Mouse (Mus musculus) intestine, embryonic 16.5 days (tissue): ENCODE measurements at regions not wholly inside any gene's neighbourhood (a gene's known extent, or its start where the extent isn't known, plus 50 kb on each side); places are given as distances from the start of the nearest gene placed in this dataset.
"Not testable (repeated sequence)": the region's sequence is repeated elsewhere in the genome, so short reads cannot be mapped to it uniquely, and the experiment has no call there.

Source experiments
- ATAC-seq: fragments of 200-750 bp; cut with Nextera tagmentation; 2 replicates; pipeline ENCODE4 v1.8.0; 2017; ENCODE audit warnings: moderate TSS enrichment, moderate library complexity
- H3K27ac ChIP-seq: fragments of 300-500 bp; sonication (generic); 2 replicates; pipeline ENCODE4 v1.5.1; 2014; ENCODE audit warnings: mild to moderate bottlenecking, low read length
- H3K27me3 ChIP-seq: fragments of 300-500 bp; sonication (generic); replicated peaks from 2 replicates; pipeline ENCODE4 v1.6.1; 2014; ENCODE audit warnings: low read length, control low read depth, mixed read lengths; ENCODE audit not compliant: control insufficient read depth, insufficient read depth
- H3K36me3 ChIP-seq: fragments of 300-500 bp; sonication (generic); 2 replicates; pipeline ENCODE4 v1.6.1; 2014; ENCODE audit warnings: low read length, control low read depth; ENCODE audit not compliant: control insufficient read depth, insufficient read depth
- H3K4me1 ChIP-seq: fragments of 300-500 bp; sonication (generic); 2 replicates; pipeline ENCODE4 v1.6.1; 2014; ENCODE audit warnings: low read length, control low read depth, mixed read lengths; ENCODE audit not compliant: control insufficient read depth, insufficient read depth
- H3K4me2 ChIP-seq: fragments of 300-500 bp; sonication (generic); 2 replicates; pipeline ENCODE4 v1.6.1; 2014; ENCODE audit warnings: low read depth, low read length, control low read depth
- H3K4me3 ChIP-seq: fragments of 300-500 bp; sonication (generic); 2 replicates; pipeline ENCODE4 v1.5.1; 2014; ENCODE audit warnings: mild to moderate bottlenecking, low read length
- H3K9ac ChIP-seq: fragments of 300-500 bp; sonication (generic); 2 replicates; pipeline ENCODE4 v1.6.1; 2014; ENCODE audit warnings: low read depth, low read length
- H3K9me3 ChIP-seq: fragments of 300-500 bp; sonication (generic); 2 replicates; pipeline ENCODE4 v1.6.1; 2016; ENCODE audit warnings: low read length, control low read depth; ENCODE audit not compliant: control insufficient read depth
- WGBS: fragments of 180-500 bp; shearing (Covaris S2); extraction: QIAGEN DNeasy Blood & Tissue Kit; methylation state at CpG from one replicate; pipeline ENCODE4 v1.1.7; 2014; 5-methylcytosine and 5-hydroxymethylcytosine counted together

DNA sequence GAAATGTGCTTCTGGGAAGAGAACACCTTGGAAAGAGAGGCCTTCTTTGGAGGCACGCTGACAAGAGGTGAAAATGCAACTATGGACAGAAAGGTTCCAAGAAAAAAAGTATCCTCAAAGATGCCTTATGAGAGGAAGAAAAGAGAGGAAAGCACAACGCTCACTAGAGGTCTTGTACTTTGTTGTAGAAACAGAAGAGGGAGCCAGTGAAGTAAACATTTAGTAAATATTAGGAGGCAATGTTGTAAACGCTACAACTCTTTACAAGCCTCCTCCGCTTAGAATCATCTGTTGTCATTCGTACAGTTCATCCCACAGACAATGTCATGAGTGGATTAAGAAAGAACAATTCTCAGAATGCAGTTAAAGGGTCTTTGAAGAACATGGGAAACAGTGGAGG, 77.4 kb downstream of the Tfpi2 start:
- no peaks in the 10 kb centered on the region for H3K4me1 ChIP-seq
- H3K27ac ChIP-seq, result no peak overlapping the region
- ATAC-seq, result no peak
- no peaks in the 10 kb centered on the region for H3K27me3 ChIP-seq
- no peak overlapping the region for H3K4me2 ChIP-seq
- H3K9ac ChIP-seq, result no peak overlapping the region
- H3K36me3 ChIP-seq, result no peaks in the 10 kb centered on the region
- 57% methylated on average over 5 of the region's 5 CpGs for WGBS
- no peak overlapping the region for H3K4me3 ChIP-seq
- no peaks in the 10 kb centered on the region for H3K9me3 ChIP-seq

DNA sequence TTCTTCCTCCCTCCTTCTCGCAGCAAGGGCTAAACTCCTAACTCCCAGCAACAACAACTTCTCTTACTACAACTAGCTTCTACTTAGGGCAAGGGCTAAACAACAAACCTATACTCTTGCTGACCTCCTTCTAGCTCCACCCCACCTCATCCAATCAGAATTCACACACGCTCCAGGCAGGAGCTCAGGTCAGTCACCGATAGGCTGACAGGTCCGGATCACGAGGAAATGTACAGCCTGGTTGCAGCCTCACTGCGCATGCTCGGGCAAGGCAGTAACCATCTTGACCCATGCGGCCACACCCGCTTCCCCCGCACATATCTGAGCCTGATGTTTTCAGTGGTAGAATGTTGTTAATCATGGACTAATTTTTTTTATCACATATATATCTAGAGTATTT, 84.0 kb downstream of the Tfpi2 start:
- WGBS, result 90% methylated on average over 10 of the region's 10 CpGs
- Histone ChIP-seq H3K27ac (no peak overlapping the region), H3K4me3 (no peak overlapping the region), H3K4me2 (no peak overlapping the region), H3K36me3 (no peaks in the 10 kb centered on the region), H3K27me3 (no peaks in the 10 kb centered on the region), H3K9me3 (no peaks in the 10 kb centered on the region), H3K9ac (no peak overlapping the region), H3K4me1 (no peaks in the 10 kb centered on the region)
- no peak for ATAC-seq

DNA sequence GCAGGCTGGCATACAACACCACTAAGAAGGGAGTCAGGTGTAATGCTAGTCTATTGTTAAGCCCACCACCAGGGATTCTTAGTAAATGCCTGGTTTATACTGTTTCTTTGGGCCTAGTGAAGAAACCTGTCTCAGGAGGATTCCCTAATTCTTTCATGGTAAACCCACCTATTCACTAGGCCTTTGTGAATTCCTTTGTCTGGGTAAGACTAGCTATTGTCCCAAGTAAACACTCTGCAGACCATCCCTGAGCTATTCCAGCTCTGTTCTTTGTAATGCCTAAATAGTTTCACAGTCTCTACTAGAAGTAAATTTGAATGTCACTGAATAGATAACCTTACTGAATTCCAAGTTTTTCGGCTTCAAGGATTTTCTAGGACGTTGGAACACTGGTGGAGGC, 111.3 kb upstream of the Calcr start:
- H3K9ac ChIP-seq, ATAC-seq, H3K9me3 ChIP-seq, H3K36me3 ChIP-seq, H3K4me1 ChIP-seq, H3K27me3 ChIP-seq, H3K4me2 ChIP-seq, H3K4me3 ChIP-seq, H3K27ac ChIP-seq: not testable (repeated sequence)
- 76% methylated on average over 2 of the region's 2 CpGs for WGBS

DNA sequence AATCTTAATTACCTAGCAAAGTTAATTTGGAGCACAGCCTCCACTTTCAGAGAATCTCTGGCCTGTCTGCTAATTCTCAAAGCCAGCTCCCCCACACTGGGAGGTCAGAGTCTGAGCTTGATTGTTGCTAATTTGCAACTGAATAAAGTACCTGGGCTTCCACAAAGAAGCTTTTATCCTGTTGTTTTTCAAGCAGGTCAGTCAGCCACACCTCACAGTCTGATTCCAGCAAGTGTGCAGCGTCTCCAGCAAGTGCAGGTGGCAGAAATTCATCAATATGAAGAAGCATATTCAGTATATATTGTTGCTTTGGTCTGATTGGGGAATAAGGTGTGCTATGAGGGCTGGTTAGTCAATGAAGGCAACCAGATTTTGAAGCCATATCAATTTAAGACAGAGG, 110.3 kb upstream of the Calcr start:
- H3K9me3 ChIP-seq, H3K27me3 ChIP-seq, H3K36me3 ChIP-seq, H3K4me2 ChIP-seq, ATAC-seq, H3K4me1 ChIP-seq, H3K4me3 ChIP-seq, H3K9ac ChIP-seq, H3K27ac ChIP-seq: not testable (repeated sequence)
- WGBS, result 59% methylated on average over 1 of the region's 1 CpGs

DNA sequence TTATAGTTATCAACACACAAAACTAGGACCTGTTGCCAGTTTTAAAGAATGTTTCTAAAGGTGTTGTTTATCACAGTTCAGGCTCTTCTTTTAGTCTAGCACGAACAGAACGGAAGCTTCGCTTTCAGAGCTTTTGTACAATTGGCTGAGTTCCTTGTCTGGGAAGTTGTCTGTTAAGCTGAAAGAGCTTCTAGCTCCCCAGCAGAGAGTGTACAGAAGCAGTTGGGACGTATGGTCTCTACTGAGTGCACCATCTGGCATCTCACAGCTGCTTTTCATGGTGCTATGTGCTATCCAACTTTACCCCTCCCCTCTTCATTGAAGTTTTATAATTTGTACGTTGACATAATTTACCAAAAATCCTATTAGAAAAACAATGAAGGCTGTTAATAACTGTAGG, 96.5 kb upstream of the Calcr start:
- Histone ChIP-seq H3K9me3 (no peaks in the 10 kb centered on the region), H3K4me2 (no peak overlapping the region), H3K36me3 (no peaks in the 10 kb centered on the region), H3K27ac (no peak overlapping the region), H3K9ac (no peak overlapping the region), H3K27me3 (no peaks in the 10 kb centered on the region), H3K4me3 (no peak overlapping the region), H3K4me1 (no peaks in the 10 kb centered on the region)
- ATAC-seq, result peak; percentile 50; the same call in 1 of the 2 replicates
- 74% methylated on average over 5 of the region's 5 CpGs for WGBS

DNA sequence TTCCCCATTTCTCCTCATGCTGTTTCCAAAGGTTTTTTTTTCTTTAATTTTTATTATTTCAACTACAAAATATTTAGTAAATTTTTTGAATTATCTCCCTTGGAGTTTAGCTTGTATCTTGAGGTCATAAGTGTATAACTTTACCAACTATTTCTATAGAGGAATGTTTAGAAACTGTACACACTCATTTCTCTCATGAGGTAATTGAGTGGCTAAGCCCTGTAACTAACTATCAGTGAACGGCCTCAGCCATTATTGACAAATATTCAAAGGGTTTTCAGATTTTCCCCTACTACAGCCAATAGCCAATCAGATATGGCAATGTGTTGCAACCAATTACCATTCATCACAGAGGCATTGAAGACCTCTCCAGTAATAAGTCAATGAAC, 96.1 kb upstream of the Calcr start:
- H3K4me3 ChIP-seq, result no peak overlapping the region
- no peak overlapping the region for H3K4me2 ChIP-seq
- WGBS, result 55% methylated on average over 1 of the region's 1 CpGs
- H3K36me3 ChIP-seq, result no peaks in the 10 kb centered on the region
- no peak overlapping the region for H3K9ac ChIP-seq
- ATAC-seq, result peak; percentile 65
- H3K27ac ChIP-seq, result no peak overlapping the region
- H3K27me3 ChIP-seq, result no peaks in the 10 kb centered on the region
- H3K9me3 ChIP-seq, result no peaks in the 10 kb centered on the region
- no peaks in the 10 kb centered on the region for H3K4me1 ChIP-seq

DNA sequence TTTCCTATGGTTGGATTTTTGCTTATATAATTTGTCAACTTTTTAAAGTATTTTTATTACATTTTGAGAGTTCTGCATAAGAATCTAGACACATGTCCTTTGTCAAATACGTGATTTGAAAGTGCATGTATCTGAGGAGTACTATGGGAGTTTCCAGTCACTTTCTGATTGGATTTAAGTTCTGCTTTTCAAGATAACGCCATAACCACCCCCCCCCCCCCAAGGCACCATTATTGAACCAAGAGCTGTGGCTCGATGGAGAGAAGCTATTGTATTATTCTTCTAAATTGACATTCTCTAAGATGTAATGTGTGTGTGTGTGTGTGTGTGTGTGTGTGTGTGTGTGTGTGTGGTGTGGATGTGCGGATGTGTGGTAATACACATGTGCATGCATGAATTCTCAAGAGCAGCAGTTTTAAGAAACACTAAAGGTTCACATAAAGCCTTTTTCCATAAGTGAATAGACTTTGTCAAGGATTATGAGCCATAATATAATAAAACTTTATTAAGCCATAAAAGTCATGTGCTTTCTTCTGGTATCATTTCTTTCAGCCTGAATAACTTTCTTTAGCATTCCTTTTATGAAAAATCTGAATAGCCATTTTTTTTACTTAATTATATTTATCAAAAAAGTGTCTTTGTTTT, 95.5 kb upstream of the Calcr start:
- Histone ChIP-seq H3K27me3 (no peaks in the 10 kb centered on the region), H3K9me3 (no peaks in the 10 kb centered on the region), H3K36me3 (no peaks in the 10 kb centered on the region), H3K9ac (no peak overlapping the region), H3K4me1 (no peaks in the 10 kb centered on the region), H3K4me3 (no peak overlapping the region), H3K27ac (no peak overlapping the region), H3K4me2 (no peak overlapping the region)
- WGBS, result 65% methylated on average over 4 of the region's 4 CpGs
- peak; percentile 85 for ATAC-seq

DNA sequence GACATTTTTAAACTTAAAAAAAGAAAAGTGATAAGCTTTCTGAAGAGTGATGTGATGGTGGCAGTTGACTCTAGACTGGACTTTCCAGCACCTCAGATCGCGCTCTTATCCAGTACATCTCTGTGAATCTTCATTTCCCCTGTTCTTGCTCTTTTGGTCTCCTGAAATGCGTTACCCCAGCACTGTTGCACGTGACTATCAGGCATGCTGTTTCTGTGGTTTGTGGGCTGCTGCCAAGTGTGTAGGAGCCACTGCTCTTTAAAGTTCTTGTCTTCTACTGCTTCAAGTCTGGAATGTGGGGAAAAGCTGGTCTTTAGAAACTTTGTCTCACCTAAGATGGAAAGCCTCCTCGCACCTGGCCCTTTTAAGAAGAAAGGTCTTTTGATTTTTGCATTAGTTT, 85.6 kb upstream of the Calcr start:
- Histone ChIP-seq H3K36me3 (no peaks in the 10 kb centered on the region), H3K4me3 (no peak overlapping the region), H3K9me3 (0 out of 2 replicates have a peak, but pooled peaks cover 3% of the 10 kb centered on the region), H3K27ac (no peak overlapping the region), H3K27me3 (no peaks in the 10 kb centered on the region), H3K9ac (no peak overlapping the region), H3K4me2 (no peak overlapping the region), H3K4me1 (no peaks in the 10 kb centered on the region)
- no peak for ATAC-seq
- WGBS, result 85% methylated on average over 5 of the region's 5 CpGs
